Comparison of ENCODE assay signal across 15 mouse cellular contexts in genomic region chr4:115830491-115830890, GRCm38 (mm10). TPM values are rescaled to one million over a fixed set of nuclear protein-coding genes. Genes with fewer than 3 reads are reported as not detected.
DNase-seq lines count a peak whose midpoint lies in the region; ATAC-seq and TF ChIP-seq lines count a peak whose summit lies in the region.
"Had no signal": no experiment of that assay in that cellular context is flagged by ENCODE, and none has a peak within 500 bp of the region (broad histone marks: within the 10 kb centered on the region; RNA-seq: fewer than 3 reads in every experiment).

No protein-coding gene starts in this region.

- H3K9me3 ChIP-seq in heart, embryonic 10.5 days, result no peaks in the 10 kb centered on the region
- no peaks in the 10 kb centered on the region for H3K9me3 ChIP-seq in liver, embryonic 15.5 days (replicated peaks)
- no peaks in the 10 kb centered on the region for H3K9me3 ChIP-seq in midbrain, embryonic 11.5 days (ENCODE audit: control insufficient read depth, low read length)
- H3K9me3 ChIP-seq: forebrain, embryonic 15.5 days; G1E; limb, embryonic 13.5 days had no signal

- H3K27me3 ChIP-seq in heart, adult 2 months (ENCODE audit: control insufficient read depth, insufficient read depth, low read length), result no peaks in the 10 kb centered on the region
- H3K27me3 ChIP-seq in heart, embryonic 10.5 days (ENCODE audit: insufficient read depth, poor library complexity, severe bottlenecking), result peaks cover 14% of the 10 kb centered on the region; the same call in 1 of the 2 replicates
- no peaks in the 10 kb centered on the region for H3K27me3 ChIP-seq in liver, embryonic 15.5 days
- H3K27me3 ChIP-seq in midbrain, embryonic 11.5 days (ENCODE audit: control insufficient read depth, insufficient read depth, low read length), result no peaks in the 10 kb centered on the region
- H3K27me3 ChIP-seq: forebrain, embryonic 15.5 days had no signal

- ATAC-seq in liver, embryonic 15.5 days (ENCODE audit: insufficient read depth), result no peak
- ATAC-seq in midbrain, embryonic 11.5 days (ENCODE audit: low FRiP score), result no peak
- ATAC-seq: forebrain, embryonic 15.5 days had no signal

- no peak for TF ChIP-seq EP300 in heart, adult 2 months (IDR thresholded peaks at IDR 0.05; ENCODE audit: insufficient read depth, low read depth, low read length)

- H3K4me3 ChIP-seq in heart, adult 2 months, result no peak overlapping the region
- no peak overlapping the region for H3K4me3 ChIP-seq in heart, embryonic 10.5 days
- no peak overlapping the region for H3K4me3 ChIP-seq in layer of hippocampus, adult 2 months
- H3K4me3 ChIP-seq in bone marrow macrophage, adult 2 months (ENCODE audit: insufficient read depth, low read length), result peak overlapping the region; percentile 93
- H3K4me3 ChIP-seq in liver, embryonic 15.5 days (replicated peaks), result no peak overlapping the region
- no peak overlapping the region for H3K4me3 ChIP-seq in midbrain, embryonic 11.5 days (ENCODE audit: low read depth, low read length)
- H3K4me3 ChIP-seq: forebrain, embryonic 15.5 days; left cerebral cortex, adult 2 months; limb, embryonic 13.5 days had no signal

- H3K4me1 ChIP-seq in heart, adult 2 months (ENCODE audit: control insufficient read depth, insufficient read depth, low read length), result peaks cover 9% of the 10 kb centered on the region
- H3K4me1 ChIP-seq in heart, embryonic 10.5 days, result peaks cover 22% of the 10 kb centered on the region
- peaks cover 50% of the 10 kb centered on the region for H3K4me1 ChIP-seq in bone marrow macrophage, adult 2 months (ENCODE audit: control insufficient read depth, insufficient read depth, low read length)
- peaks cover 61% of the 10 kb centered on the region for H3K4me1 ChIP-seq in liver, embryonic 15.5 days (replicated peaks)
- H3K4me1 ChIP-seq in midbrain, embryonic 11.5 days (ENCODE audit: control insufficient read depth, insufficient read depth, low read length), result peaks cover 3% of the 10 kb centered on the region

- no peaks in the 10 kb centered on the region for H3K36me3 ChIP-seq in heart, adult 2 months (ENCODE audit: control insufficient read depth, insufficient read depth, low read length)
- peaks cover 37% of the 10 kb centered on the region for H3K36me3 ChIP-seq in heart, embryonic 10.5 days
- peaks cover 41% of the 10 kb centered on the region for H3K36me3 ChIP-seq in liver, embryonic 15.5 days (replicated peaks)
- H3K36me3 ChIP-seq in midbrain, embryonic 11.5 days (ENCODE audit: control insufficient read depth, insufficient read depth, low read length), result no peaks in the 10 kb centered on the region
- H3K36me3 ChIP-seq: forebrain, embryonic 15.5 days had no signal

- no peaks in the 10 kb centered on the region for H3K79me2 ChIP-seq in heart, adult 2 months (replicated peaks; ENCODE audit: control insufficient read depth, insufficient read depth, low read length)

- H3K9ac ChIP-seq in heart, adult 2 months (ENCODE audit: low read depth, low read length), result no peak overlapping the region
- no peak overlapping the region for H3K9ac ChIP-seq in liver, embryonic 15.5 days
- H3K9ac ChIP-seq in midbrain, embryonic 11.5 days (ENCODE audit: low read length), result no peak overlapping the region
- H3K9ac ChIP-seq: forebrain, embryonic 15.5 days; limb, embryonic 13.5 days had no signal

- intact Hi-C loops in heart, adult 2 months (cut with DNase I), result loop anchor here (10.0 kb wide), 1 partner anchor 224 kb away; the partner anchor contains the start of gene Nsun4

- H3K4me2 ChIP-seq in liver, embryonic 15.5 days, result peak overlapping the region; percentile 16; the same call in 1 of the 2 replicates
- H3K4me2 ChIP-seq in midbrain, embryonic 11.5 days, result no peak overlapping the region
- H3K4me2 ChIP-seq: forebrain, embryonic 15.5 days; limb, embryonic 13.5 days had no signal

- TF ChIP-seq CTCF in heart, adult 2 months (IDR thresholded peaks at IDR 0.05), result no peak
- TF ChIP-seq CTCF in layer of hippocampus, adult 2 months (conservative IDR thresholded peaks at IDR 0.05), result no peak
- TF ChIP-seq CTCF in bone marrow macrophage, adult 2 months (IDR thresholded peaks at IDR 0.05; ENCODE audit: low read depth, low read length), result no peak

- DNase-seq in heart, adult 2 months, result no peak
- no peak for DNase-seq in heart, embryonic 10.5 days (ENCODE audit: low spot score)
- no peak for DNase-seq in layer of hippocampus, adult 2 months (ENCODE audit: low spot score in 2 of 2)
- DNase-seq in layer of hippocampus, adult 8-10 months (ENCODE audit: low spot score in 2 of 2), result no peak
- no peak for DNase-seq in frontal cortex, postnatal 10 days (ENCODE audit: low spot score in 2 of 2)
- DNase-seq in midbrain, embryonic 11.5 days (ENCODE audit: low spot score, missing footprints), result no peak
- DNase-seq: cerebellum, adult 2 months; gastrocnemius, postnatal 14 days had no signal

- WGBS in heart, adult 2 months, result 37% methylated on average over 5 of the region's 5 CpGs
- WGBS in heart, embryonic 10.5 days, result 69% methylated on average over 5 of the region's 5 CpGs
- 39% methylated on average over 5 of the region's 5 CpGs for WGBS in liver, embryonic 15.5 days (ENCODE audit: insufficient replicate concordance)
- 88% methylated on average over 5 of the region's 5 CpGs for WGBS in midbrain, embryonic 11.5 days

- no peak for TF ChIP-seq POLR2A in heart, adult 2 months (IDR thresholded peaks at IDR 0.05; ENCODE audit: insufficient read depth, low read depth, low read length)
- no peak for TF ChIP-seq POLR2A in bone marrow macrophage, adult 2 months (IDR thresholded peaks at IDR 0.05; ENCODE audit: borderline replicate concordance, low read depth, low read length)

- H3K27ac ChIP-seq in heart, adult 2 months, result peak overlapping the region; percentile 36
- H3K27ac ChIP-seq in heart, embryonic 10.5 days, result no peak overlapping the region
- H3K27ac ChIP-seq in layer of hippocampus, adult 2 months, result peak overlapping the region; percentile 7; the same call in 1 of the 2 replicates
- peak overlapping the region; percentile 65 for H3K27ac ChIP-seq in bone marrow macrophage, adult 2 months (ENCODE audit: insufficient read depth, low read depth, low read length)
- H3K27ac ChIP-seq in liver, embryonic 15.5 days (replicated peaks), result no peak overlapping the region
- H3K27ac ChIP-seq in midbrain, embryonic 11.5 days (ENCODE audit: low read depth, low read length), result no peak overlapping the region
- H3K27ac ChIP-seq: forebrain, embryonic 15.5 days; left cerebral cortex, adult 2 months; limb, embryonic 13.5 days had no signal

RNA-seq across cellular contexts. Expression of gene Mob3c, which starts 2.6 kb away (rescaled TPM):
- total RNA-seq in heart, adult 2 months (2021), result 1 to 10 TPM; 3.2 to 4.3 TPM
- 7.4 and 9.3 TPM in 2 replicates for polyA plus RNA-seq in heart, adult 2 months (2012; rRNA removed)
- 5.9 and 9.8 TPM in 2 replicates for polyA plus RNA-seq in heart, embryonic 10.5 days (2016; fragmentation: Nextera tagmentation; extraction: Ambion mirVana)
- 1 to 10 TPM; 4.8 to 5.0 TPM for total RNA-seq in layer of hippocampus, adult 2 months (2021)
- total RNA-seq in layer of hippocampus, adult 8-10 months (2022), result 10 to 100 TPM in 1 of 4 experiments, 1 to 10 TPM in 3; 4.5 to 10.2 (median 7.1) TPM
- polyA plus RNA-seq in bone marrow macrophage, adult 2 months (2012; ENCODE audit: insufficient read depth, insufficient read length, missing spikeins), result 25.3 and 27.5 TPM in 2 replicates
- 8.0 and 8.2 TPM in 2 replicates for polyA plus RNA-seq in liver, embryonic 15.5 days (2015; fragmentation: Nextera tagmentation; extraction: Ambion mirVana)
- polyA plus RNA-seq in midbrain, embryonic 11.5 days (2014; fragmentation: Nextera tagmentation; extraction: Ambion mirVana), result 2.5 and 3.7 TPM in 2 replicates

RNA-seq across cellular contexts. Expression of gene Mknk1, which starts 8.5 kb away (rescaled TPM):
- 10 to 100 TPM; 18.3 to 20.6 TPM for total RNA-seq in heart, adult 2 months (2021)
- 32.1 and 42.1 TPM in 2 replicates for polyA plus RNA-seq in heart, adult 2 months (2012; rRNA removed)
- polyA plus RNA-seq in heart, embryonic 10.5 days (2016; fragmentation: Nextera tagmentation; extraction: Ambion mirVana), result 22.7 and 23.0 TPM in 2 replicates
- total RNA-seq in layer of hippocampus, adult 2 months (2021), result 10 to 100 TPM; 49.5 to 55.6 TPM
- total RNA-seq in layer of hippocampus, adult 8-10 months (2022), result 10 to 100 TPM; 47.2 to 70.6 (median 53.7) TPM
- polyA plus RNA-seq in bone marrow macrophage, adult 2 months (2012; ENCODE audit: insufficient read depth, insufficient read length, missing spikeins), result 138 and 149 TPM in 2 replicates
- 30.0 and 33.1 TPM in 2 replicates for polyA plus RNA-seq in liver, embryonic 15.5 days (2015; fragmentation: Nextera tagmentation; extraction: Ambion mirVana)
- 17.9 and 22.3 TPM in 2 replicates for polyA plus RNA-seq in midbrain, embryonic 11.5 days (2014; fragmentation: Nextera tagmentation; extraction: Ambion mirVana)

RNA-seq across cellular contexts. Expression of gene Atpaf1, which starts 45.9 kb away (rescaled TPM):
- 10 to 100 TPM; 83.1 to 98.1 TPM for total RNA-seq in heart, adult 2 months (2021)
- 58.4 and 80.4 TPM in 2 replicates for polyA plus RNA-seq in heart, adult 2 months (2012; rRNA removed)
- polyA plus RNA-seq in heart, embryonic 10.5 days (2016; fragmentation: Nextera tagmentation; extraction: Ambion mirVana), result 60.0 and 67.2 TPM in 2 replicates
- 10 to 100 TPM; 54.2 to 60.9 TPM for total RNA-seq in layer of hippocampus, adult 2 months (2021)
- total RNA-seq in layer of hippocampus, adult 8-10 months (2022), result 10 to 100 TPM; 55.8 to 66.8 (median 63.1) TPM
- polyA plus RNA-seq in bone marrow macrophage, adult 2 months (2012; ENCODE audit: insufficient read depth, insufficient read length, missing spikeins), result 15.4 and 17.3 TPM in 2 replicates
- 15.7 and 16.4 TPM in 2 replicates for polyA plus RNA-seq in liver, embryonic 15.5 days (2015; fragmentation: Nextera tagmentation; extraction: Ambion mirVana)
- polyA plus RNA-seq in midbrain, embryonic 11.5 days (2014; fragmentation: Nextera tagmentation; extraction: Ambion mirVana), result 42.3 and 50.9 TPM in 2 replicates

RNA-seq across cellular contexts. Expression of gene Tex38, which starts 49.7 kb away (rescaled TPM):
- under 1 TPM; 0.39 to 0.94 TPM for total RNA-seq in heart, adult 2 months (2021)
- polyA plus RNA-seq in heart, adult 2 months (2012; rRNA removed), result 0.47 and 1.2 TPM in 2 replicates
- 0.55 and 0.62 TPM in 2 replicates for polyA plus RNA-seq in heart, embryonic 10.5 days (2016; fragmentation: Nextera tagmentation; extraction: Ambion mirVana)
- under 1 TPM in 1 of 2 experiments, not detected in 1; 0.49 TPM for total RNA-seq in layer of hippocampus, adult 2 months (2021)
- total RNA-seq in layer of hippocampus, adult 8-10 months (2022), result under 1 TPM in 2 of 4 experiments, not detected in 2; 0.43 to 0.85 TPM
- polyA plus RNA-seq in bone marrow macrophage, adult 2 months (2012; ENCODE audit: insufficient read depth, insufficient read length, missing spikeins), result not detected in 2 replicates
- polyA plus RNA-seq in liver, embryonic 15.5 days (2015; fragmentation: Nextera tagmentation; extraction: Ambion mirVana), result not detected in 2 replicates
- 0.41 TPM in 1 of 2 replicates, not detected in the other for polyA plus RNA-seq in midbrain, embryonic 11.5 days (2014; fragmentation: Nextera tagmentation; extraction: Ambion mirVana)
- total RNA-seq: G1E had no signal
- polyA plus RNA-seq: G1E had no signal

RNA-seq across cellular contexts. Expression of gene Kncn, which starts 53.7 kb away (rescaled TPM):
- total RNA-seq in heart, adult 2 months (2021), result not detected
- 0.18 TPM in 1 of 2 replicates, not detected in the other for polyA plus RNA-seq in heart, adult 2 months (2012; rRNA removed)
- not detected in 2 replicates for polyA plus RNA-seq in heart, embryonic 10.5 days (2016; fragmentation: Nextera tagmentation; extraction: Ambion mirVana)
- under 1 TPM; 0.41 to 0.42 TPM for total RNA-seq in layer of hippocampus, adult 2 months (2021)
- under 1 TPM in 3 of 4 experiments, not detected in 1; 0.39 to 0.53 (median 0.41) TPM for total RNA-seq in layer of hippocampus, adult 8-10 months (2022)
- not detected in 2 replicates for polyA plus RNA-seq in bone marrow macrophage, adult 2 months (2012; ENCODE audit: insufficient read depth, insufficient read length, missing spikeins)
- not detected in 2 replicates for polyA plus RNA-seq in liver, embryonic 15.5 days (2015; fragmentation: Nextera tagmentation; extraction: Ambion mirVana)
- not detected in 2 replicates for polyA plus RNA-seq in midbrain, embryonic 11.5 days (2014; fragmentation: Nextera tagmentation; extraction: Ambion mirVana)
- total RNA-seq: G1E; gastrocnemius, postnatal 14 days had no signal
- polyA plus RNA-seq: forebrain, embryonic 15.5 days; G1E; hindbrain, embryonic 11.5 days; limb, embryonic 13.5 days had no signal

Comparison
In these comparisons a context has a peak if more than half of its experiments do, and no peak if none do; other contexts are left out.
1. H3K27ac ChIP-seq: peak in heart, adult 2 months (single experiment), layer of hippocampus, adult 2 months (single experiment) and bone marrow macrophage, adult 2 months (single experiment); none in heart, embryonic 10.5 days (single experiment), liver, embryonic 15.5 days (single experiment) and midbrain, embryonic 11.5 days (single experiment).